Mouse (Mus musculus): ENCODE measurements at regions not wholly inside any gene's neighbourhood (a gene's known extent, or its start where the extent isn't known, plus 50 kb on each side); places are given as distances from the start of the nearest gene placed in this dataset.

DNA sequence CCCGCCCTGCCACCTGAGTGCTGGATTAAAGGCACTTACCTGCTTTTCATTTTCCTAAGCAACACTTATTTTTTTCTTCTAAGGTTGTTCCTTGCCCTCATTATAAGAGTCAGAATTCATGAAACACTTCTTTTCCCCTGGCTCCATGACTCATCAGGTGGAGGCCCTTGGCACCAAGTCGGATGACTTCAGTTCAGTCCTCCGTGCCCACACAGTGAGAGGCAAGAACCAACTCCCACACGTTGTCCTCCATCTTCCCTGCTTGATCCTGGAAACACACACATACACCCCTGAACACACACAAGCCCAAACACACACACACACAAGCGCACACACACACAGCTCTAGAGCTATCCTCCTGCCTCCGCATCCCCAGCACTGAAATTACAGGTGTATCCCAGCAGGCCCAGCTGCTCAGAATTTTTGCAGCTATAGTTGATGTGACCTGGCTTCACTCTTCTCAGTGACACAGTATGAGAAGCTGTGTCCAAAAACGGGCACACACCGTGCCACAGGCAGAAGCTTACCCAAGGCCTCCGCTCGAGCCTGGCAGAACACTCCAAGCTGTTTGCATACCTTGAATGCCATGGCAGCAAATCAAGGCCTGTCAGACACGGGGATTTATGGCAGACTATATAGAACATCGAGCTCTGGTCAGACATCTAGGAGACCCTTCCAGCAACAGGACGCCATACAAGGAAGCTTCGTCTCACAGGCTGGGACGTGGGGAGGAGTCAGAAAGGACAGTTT lies 49.7 kb upstream of the Ier3 start:
- no peak for TF ChIP-seq CHD2 (IDR thresholded peaks at IDR 0.05; ENCODE audit: low read depth, low read length)
- no peak for TF ChIP-seq ZC3H11A (IDR thresholded peaks at IDR 0.05; ENCODE audit: borderline replicate concordance, low read depth, low read length)
- TF ChIP-seq ZNF384 (IDR thresholded peaks at IDR 0.05; ENCODE audit: low read depth, low read length): no peak
